Mouse (Mus musculus): ENCODE data around the gene Gabpb2.
"Not testable (repeated sequence)": the region's sequence is repeated elsewhere in the genome, so short reads cannot be mapped to it uniquely, and the experiment has no call there.

The Gabpb2 gene

DNA sequence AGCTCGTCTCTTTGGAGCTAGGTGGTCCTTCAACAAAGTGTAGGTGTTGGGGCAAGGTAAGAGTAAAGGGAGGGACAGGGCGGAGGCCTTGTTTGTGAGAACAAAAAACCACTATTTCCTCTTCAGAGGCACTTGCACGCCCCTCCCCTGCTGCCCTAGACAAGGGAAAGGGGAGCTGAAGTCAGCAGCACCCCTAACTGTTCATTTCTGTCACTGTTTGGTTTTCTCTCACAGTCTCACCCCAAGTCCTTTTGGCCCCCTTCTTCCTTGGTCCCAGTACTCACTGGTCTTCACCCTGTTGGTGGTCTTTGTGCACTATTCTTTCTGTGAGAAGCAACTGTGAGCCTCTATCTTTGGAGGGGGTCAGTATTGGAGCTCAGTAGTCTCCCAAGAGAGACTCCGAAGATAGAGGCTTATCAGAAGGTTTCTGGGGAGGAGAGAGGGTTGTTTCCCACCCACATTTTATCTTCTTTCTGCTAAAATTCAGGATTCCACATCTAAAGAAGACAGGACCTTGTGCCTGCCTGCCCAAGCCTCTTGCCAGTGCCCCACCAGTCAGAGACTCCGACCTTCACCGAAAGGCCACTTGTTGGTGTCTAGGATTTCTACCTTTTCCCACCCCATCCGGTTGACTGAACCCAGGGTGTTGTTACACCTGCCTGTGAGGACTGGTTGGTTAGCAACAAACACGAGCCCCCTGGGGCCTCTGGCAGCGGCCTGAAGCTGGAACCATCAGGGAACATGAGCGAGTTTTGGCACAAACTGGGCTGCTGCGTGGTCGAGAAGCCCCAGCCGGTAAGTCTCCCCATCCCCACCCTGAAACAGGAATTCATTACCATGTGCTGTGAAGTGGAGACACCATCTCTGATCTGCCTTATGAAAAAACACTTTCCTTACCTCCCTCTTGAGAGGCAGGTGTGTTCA is 13.8 kb upstream of the Gabpb2 start, which contains the start of gene Mllt11:
TSS of gene Mllt11 (minus strand) at position 874 of the 924 bp plus-strand sequence.
- DNase-seq (ENCODE audit: low spot score), result no peak

GRCm38 (mm10) chr3:95230495-95231297 is 13.0 kb upstream of the Gabpb2 start:
- no peak for DNase-seq (ENCODE audit: low spot score)

DNA sequence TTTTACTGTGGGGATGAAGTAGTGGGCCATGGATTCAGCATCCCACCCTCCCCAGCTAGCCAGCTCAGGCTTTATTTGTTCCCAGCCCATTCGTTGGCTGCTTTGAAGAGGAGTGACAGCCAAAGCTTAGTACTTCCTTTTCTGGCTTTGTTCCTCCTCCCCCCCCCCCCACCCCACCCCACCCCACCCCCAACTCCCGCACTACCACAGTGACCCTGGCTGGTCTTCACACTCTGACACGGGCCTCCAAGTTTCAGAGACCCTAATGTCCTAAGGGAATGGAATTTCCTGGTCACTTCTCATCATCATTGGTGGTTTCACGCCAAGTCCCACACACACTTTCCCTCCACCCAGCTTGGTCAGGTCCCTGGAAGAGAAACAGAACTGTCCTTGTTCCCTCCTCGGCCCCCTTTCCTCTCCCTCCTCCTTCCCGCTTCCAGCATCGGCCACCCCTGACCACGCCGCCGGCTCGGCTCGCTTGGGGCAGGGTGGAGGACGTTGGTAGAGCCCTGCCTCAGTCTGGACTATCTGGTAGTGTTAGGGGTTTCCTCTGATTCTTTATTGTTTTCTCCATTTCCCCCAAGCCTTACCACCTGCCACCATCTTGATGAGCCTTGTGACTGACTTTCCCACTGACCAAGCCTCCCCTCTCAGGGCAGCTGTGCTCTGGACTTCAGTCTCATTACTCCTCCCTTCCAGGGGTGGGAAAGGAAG is 12.2 kb upstream of the Gabpb2 start:
- peak; percentile 36 for DNase-seq (ENCODE audit: low spot score)

DNA sequence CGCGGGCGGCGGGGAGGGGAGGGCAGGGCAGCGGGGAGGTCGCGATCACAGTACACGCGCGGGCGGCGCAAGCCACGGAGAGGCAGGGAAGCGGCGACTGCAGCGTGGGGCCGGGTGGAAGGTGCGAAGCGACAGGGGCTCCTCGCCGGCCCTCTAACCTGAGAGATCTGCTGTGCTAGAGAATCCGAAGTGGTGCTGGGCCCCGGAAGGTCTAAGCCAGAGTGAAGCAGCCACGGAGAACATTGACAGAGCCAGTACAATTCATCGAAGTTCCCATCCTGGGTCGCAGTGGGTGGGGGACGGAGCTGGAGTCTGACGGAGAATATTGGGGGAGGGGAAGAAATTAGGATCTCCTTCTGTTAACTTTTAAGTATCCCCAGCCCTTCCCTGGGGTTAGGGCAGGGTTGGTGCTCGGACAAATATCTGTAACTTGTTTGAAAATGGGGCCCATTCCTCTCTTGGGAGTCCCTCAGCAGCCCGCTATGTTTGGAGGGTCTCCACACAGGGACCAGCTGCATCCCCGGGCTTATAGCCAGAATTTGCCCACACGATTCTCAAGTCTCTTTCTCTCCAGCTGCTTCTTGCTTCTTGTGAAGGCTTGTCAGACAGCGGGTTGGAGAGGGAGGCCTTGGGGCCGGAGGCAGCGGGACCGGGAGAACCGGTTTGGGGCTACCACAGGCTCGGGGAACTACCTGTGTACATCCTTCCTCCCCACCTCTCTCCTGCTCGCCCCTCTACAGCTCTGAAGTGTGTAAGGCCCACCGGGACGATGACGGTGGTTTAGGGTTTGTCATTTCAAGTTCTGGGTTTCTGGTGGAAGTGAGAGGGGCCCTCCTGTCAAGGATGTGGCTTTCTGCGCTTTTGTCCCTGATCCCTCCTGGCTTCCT is 11.4 kb upstream of the Gabpb2 start:
- no peak for DNase-seq (ENCODE audit: low spot score)

DNA sequence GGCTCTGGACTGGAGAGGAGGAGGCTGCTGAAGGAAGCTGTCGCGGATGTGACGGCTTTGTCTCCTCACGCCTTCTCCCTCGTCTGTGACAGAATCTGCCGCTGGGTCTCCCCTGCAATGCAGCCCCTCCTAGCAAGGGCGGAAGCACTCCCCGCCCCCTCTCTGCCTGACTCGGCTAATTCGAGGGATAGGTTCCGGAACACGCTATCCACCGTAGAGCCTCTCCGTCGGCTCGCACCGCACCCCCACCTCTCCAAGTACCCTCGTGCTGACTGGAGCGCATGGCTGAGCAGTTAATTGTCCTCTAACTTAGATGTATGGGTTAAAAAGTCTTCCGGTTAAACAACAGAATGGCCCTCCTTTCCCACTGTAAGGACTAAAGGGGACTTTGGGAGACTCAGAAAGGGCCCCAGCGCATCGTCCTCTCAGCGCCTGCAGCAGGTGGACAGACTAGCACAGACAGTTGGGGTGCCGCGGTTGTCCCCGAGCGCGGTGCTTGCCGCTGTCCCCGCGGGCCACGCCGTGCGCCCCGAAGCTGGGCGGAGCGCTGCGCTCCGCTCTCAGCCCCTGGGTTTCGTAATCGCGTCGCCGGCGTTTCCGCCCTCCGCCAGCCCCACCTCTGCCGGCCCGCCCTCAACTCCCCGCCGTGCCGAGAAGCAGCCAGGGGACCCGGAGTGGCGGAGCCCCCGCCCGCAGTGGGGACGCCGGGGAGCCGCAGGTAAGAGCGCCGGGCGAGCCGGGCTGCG is 10.6 kb upstream of the Gabpb2 start, which contains the start of gene Cdc42se1:
TSS of gene Cdc42se1 (plus strand) at position 585 of the 746 bp plus-strand sequence.
- peak; percentile 68 for DNase-seq (ENCODE audit: low spot score)

- no peak for DNase-seq (ENCODE audit: low spot score)
These were observed 9.5 kb upstream of the Gabpb2 start for GRCm38 (mm10) chr3:95227214-95227613.

DNA sequence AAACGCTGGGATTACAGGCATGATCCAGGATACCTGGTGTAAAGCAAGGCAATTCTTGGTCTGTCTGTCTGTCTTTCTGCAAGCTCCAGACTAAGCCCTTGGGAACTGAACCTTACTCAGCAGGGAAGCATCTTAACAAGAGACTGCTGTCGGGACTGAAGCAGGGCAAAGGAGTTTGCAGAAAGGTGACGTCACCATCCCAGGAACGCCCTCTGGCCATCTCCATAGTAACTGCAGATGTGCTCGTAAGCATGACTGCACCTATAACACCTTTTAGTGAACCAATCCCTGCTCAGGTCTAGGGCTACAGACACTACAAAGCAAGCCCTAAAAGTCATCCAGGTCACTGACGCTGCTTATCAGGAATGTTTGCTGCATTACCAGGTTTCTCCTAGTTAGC is 6.6 kb upstream of the Gabpb2 start:
- no peak for DNase-seq (ENCODE audit: low spot score)

DNA sequence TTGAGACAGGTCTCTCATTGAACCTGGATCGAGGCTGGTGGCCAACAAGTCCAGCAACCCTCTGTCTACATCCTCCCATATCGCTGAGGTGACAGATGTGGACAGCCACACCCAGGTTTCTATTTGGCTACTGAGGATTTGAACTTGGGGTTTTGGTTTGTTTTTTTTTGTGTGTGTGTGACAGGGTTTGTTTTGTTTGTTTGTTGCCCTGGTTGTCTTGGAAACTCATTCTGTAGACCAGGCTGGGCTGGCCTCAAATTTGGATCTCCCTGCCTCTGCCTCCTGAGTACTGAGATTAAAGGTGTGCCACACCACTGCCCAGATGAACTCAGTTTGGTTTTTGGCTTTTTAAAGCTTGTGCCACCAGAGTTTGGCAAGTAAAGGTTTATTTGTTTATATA is 5.3 kb upstream of the Gabpb2 start:
- no peak for DNase-seq (ENCODE audit: low spot score)

DNA sequence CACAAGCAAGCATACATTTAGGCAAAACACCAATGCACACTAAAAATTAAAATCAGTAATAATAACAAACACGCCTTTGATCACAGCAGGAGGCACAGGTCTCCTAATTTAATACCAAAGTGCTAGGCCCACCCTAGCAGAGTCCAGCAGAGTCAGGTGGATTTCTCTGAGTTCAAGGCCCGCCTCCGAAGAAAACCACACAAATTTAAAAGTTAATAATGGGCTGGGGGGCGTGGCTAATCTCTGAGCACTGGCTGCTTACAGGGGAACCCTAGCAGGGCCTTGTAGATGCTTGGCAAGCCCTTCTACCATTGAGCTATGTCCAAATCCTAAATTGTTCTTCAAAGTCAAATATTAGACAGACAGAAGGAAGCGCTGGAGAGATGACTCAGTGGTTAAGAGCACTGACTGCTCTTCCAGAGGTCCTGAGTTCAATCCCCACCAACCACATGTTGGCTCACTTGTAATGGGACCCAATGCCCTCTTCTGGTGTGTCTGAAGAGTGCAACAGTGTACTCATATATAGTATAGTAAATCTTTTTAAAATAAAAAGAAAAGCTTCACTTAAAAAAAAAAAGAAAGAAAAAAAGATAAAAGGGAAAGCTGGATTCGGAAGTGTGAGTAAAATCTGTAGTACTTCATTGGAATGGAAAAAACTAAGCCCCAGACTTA is 886 bp upstream of the Gabpb2 start:
- no peak for DNase-seq (ENCODE audit: low spot score)

DNA sequence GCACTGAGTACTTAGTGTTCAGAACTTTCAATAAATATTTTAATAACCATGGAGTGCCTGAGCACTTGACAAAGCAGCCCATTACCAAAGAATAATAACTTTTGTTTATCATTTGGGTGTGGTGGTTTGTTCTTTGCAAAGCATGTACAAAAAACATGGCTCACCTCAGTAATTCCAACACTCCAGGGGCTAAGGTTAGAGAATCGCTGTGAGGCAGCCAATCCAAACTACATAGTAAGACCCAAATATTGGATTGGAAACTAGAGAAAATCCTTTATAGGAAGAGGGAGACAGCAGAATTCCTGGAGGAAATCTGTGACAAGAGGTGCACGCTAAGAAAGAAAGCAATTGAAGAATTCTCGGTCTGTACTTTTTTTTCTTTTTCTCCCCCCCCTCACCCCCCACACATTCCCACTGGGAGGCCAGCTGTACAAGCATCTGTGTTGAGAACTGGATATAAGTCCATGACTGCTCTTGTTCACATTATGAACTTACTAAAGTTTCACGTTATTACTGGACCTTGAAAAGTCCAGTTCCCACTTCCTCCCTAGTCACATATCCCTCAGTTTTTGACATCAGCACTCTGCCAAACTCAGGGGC is 961 bp downstream of the Gabpb2 start:
- no peak for DNase-seq (ENCODE audit: low spot score)

- DNase-seq (ENCODE audit: low spot score), result no peak
These were observed 4.1 kb downstream of the Gabpb2 start for GRCm38 (mm10) chr3:95213609-95213975.

DNA sequence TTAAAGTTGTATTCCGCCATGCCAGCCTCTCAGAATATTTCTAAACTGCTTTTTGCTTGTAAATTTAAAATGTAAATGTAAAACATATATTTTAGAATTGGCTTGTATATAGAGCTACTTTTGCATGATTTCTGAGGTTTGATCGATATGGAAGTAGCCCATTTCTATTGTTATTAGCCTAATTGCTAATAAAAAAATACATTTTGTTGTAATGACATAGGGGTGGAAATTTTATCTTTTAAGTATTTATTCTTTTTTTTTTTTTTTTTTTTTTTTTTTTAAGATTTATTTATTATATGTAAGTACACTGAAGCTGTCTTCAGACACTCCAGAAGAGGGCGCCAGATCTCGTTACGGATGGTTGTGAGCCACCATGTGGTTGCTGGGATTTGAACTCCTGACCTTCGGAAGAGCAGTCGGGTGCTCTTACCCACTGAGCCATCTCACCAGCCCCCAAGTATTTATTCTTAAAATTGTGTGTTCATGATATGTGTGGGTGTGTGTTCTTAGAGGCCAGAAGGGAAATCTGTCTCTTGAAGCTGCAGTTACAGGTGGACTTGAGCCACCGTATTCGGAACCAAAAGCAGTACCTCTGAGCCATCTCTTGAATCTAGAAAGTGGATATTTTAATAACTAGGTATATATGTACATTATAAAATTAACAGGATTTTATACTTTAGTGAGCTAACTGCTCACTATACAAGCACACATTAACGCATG is 4.7 kb downstream of the Gabpb2 start:
- DNase-seq (ENCODE audit: low spot score), result not testable (repeated sequence)

DNA sequence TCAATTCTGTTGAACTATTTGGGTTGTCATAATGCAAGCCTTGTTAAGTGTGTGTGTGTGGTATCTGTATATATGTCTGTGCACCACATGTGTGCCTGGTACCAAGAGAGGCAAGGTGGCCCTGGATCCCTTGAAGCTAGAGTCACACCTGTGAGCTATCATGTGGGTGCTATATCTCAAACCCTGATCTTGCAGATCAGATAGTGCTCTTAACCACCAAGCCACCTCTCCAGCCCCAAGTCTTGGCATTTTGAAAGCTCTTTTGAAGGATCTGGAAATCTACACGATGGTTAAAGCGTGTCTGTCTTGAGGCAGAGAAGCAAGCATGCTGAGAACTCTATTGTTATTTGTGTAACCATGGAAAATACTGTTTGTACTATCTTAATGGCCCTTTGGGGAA is 7.1 kb downstream of the Gabpb2 start:
- no peak for DNase-seq (ENCODE audit: low spot score)

DNA sequence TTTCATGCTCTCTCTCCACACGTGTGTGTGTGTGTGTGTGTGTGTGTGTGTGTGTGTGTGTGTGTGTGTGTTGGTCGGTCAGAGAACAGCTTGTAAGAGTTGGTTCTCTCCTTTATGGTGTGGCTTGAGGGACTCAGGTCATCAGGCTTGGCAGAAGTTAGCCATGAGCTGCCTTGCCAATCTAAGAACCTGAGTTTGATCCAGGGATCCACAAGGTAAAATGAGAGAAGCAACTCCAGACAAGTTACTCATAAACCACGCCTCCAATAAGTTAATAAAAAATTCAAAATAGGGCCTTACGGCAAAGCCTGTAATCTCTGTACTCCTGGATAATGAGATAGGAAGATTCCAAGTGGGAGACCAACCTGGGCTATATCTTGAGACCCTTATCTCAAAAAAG is 9.4 kb downstream of the Gabpb2 start:
- DNase-seq (ENCODE audit: low spot score), result no peak

GRCm38 (mm10) chr3:95203880-95204279 is 13.8 kb downstream of the Gabpb2 start:
- no peak for DNase-seq (ENCODE audit: low spot score)

DNA sequence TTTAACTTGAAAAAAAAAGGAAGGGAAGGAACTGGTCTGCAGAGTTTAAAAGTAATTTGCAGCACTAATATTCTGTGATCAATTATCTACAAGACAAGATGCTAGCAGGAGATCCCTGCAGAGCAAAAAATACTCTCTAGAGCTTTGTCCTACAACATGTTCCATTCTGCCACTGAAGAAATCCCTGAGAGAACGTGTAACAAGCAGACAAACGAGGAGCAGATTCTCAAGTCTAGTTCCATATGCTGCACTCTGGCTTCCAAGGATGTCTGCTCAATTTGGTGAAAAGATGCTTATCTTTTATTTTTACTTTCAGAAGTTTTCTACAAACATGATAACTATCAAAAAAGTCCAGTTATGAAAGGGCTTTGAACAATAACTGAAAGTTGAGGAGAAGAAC is 17.2 kb downstream of the Gabpb2 start:
- DNase-seq (ENCODE audit: low spot score), result no peak

GRCm38 (mm10) chr3:95200132-95200531 is 17.6 kb downstream of the Gabpb2 start:
- DNase-seq (ENCODE audit: low spot score), result no peak

DNA sequence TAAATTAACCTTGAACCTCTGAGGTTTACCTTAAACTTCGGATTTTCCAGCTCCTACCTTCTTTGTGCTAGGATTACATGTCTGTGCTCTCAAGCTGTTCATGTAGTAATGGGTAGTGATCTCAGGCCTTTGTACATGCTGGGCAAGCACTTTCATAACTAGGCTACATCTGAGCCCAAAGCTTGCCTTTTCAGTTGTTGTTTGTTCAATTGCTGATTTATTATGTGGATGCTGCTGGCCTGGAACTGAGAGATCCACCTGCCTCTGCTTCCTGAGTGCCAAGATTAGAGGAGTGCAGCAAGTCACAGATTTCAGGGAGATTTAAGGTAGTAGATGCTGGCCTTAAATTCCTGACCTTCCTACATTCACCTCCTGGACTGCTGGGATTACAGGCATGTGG is 18.6 kb downstream of the Gabpb2 start:
- no peak for DNase-seq (ENCODE audit: low spot score)

DNA sequence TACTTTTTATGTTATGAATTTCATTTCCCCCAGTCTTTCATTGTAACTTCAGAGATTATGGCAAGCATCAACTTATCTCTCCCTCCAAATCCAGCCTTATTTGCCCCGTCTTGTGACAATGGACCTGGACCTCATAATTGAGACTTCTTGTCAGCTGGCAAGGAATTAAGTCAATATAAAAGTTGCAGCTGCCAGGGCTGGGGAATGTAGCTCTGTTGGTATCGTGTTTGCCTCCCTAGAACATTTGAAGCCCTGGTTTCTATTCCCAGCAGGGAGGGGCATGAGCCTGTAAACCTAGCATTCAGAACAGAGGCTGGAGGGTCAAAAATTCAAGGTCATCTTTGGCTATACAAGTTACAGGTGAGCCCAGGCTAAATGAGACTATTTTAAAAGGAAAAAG is 21.9 kb downstream of the Gabpb2 start:
- no peak for DNase-seq (ENCODE audit: low spot score)
